Mouse (Mus musculus) heart, postnatal 4 days (tissue): ENCODE data around the gene Kbtbd6. TPM values are rescaled to one million over a fixed set of nuclear protein-coding genes. Genes with fewer than 3 reads are reported as not detected.
A peak's percentile ranks its signal among the peaks of the same experiment; 100 is the strongest.

Source experiments
- DNase-seq: peaks from one replicate; pipeline ENCODE4 v3.0.0; 2021
- total RNA-seq, 2 experiments: library from RNA; stranded (reverse); gene quantifications; 2 replicates each; pipeline ENCODE4 v1.2.3; 2021

Kbtbd6 gene
- total RNA-seq, 2 experiments from 2014 or later = 0.95 to 1.5 TPM

GRCm38 (mm10) chr14:79481339-79482151, 29.9 kb downstream of the Kbtbd6 start, which contains the start of gene Wbp4:
Wbp4 (minus strand) TSS chr14:79481520.
- DNase-seq = peak; percentile 95

DNA sequence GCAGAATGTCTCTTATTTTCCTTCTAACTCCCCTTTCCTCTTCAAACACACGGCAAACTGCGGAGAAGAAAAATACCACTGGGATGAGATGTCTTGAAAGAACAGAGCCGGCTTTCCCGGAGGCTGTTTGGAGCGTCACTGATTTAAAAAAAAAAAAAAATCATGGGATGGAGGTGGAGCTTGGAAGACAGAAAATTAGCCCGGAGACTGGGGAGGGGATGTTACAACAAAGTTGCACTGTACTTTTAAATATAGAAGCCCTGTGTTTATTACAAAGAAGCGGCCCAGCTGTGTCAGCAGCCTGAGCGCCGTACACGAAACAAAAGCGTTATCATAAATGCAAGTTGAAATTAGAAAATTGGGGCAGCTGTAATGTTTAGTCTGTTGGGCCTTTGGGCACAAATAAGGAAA, 30.6 kb downstream of the Kbtbd6 start:
- DNase-seq = peak; percentile 35

DNA sequence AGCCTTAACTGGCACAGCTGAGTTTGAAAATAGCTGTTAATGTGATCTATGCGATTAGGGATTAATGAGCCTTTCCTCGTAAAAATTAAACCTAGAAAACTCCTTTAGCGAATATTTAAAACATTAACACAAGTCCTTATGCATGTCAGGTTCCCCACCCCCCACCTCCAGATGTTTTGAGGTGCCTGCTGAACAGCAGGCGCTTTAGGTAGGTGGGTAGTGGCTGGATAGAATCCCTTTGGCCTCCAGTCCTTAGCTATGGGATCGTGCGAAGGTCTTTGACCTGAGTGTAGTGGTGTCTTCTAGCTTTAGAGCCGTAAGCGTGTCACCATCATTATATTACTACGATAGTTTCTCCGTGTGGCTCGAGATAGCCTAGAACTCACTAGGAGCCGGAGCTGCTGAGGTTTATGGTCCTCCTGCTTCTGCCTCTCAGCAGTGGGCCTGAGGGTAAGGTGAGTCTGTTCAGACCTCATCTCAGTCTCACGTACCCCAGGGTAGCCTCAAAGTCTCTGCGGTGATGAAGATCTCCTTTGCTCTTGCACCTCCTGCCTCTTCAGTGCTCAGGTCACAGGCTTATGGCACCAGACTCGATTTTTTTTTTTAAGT, 31.2 kb downstream of the Kbtbd6 start:
- DNase-seq = no peak

DNA sequence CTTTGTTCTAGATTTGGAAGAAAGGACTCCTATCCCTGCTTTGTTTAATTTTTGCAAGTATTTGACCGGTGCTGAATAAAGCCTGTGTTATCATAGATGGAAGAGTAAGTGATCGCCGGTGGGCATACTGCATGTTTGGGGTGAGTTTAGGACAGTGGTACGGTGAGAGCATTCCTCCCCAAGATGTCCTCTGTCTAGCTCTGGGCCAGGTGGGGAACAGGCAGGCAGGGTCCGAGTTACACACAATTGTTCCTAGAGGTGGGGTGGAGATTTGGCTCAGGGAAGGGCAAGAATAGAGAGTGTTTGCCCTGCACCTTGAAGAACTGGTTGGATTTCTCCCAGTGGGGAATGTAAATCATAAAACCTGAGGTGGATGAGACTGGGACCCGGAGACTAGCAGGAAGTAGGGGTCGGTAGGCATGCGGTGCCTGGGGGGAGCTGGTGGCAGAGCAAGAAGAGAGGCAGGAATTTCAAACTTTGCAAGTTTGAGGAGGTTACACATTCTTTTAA, 32.0 kb downstream of the Kbtbd6 start:
- DNase-seq = no peak

- DNase-seq = no peak
Measured at GRCm38 (mm10) chr14:79486617-79486992, 35.0 kb downstream of the Kbtbd6 start.

- DNase-seq = peak; percentile 37
Measured at GRCm38 (mm10) chr14:79486993-79487731, 35.5 kb downstream of the Kbtbd6 start.

GRCm38 (mm10) chr14:79488531-79488930, 36.9 kb downstream of the Kbtbd6 start:
- peak; percentile 32 for DNase-seq

GRCm38 (mm10) chr14:79489150-79489549, 37.5 kb downstream of the Kbtbd6 start:
- DNase-seq = no peak

DNA sequence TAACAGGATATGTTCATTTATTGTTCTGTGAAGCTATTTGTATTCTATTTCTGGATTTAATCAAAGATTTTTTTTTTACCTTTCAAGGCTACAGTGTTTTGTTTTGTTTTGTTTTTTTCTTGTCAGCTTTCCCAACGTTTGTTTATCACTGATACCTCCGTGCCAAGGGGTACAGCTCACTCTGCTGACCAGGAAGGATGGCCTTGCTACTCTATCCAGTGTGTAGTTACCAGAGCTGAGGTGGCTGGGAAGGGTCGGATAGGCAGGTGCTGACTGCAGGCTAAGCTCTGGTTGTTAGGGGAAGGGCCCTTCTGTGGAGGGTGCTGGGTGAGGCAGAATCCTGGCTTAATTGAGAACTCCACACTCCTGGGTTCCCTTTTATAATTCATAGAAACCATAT, 38.6 kb downstream of the Kbtbd6 start:
- DNase-seq = no peak

- no peak for DNase-seq
Measured at GRCm38 (mm10) chr14:79494349-79494748, 42.7 kb downstream of the Kbtbd6 start.

- no peak for DNase-seq
Measured at GRCm38 (mm10) chr14:79499326-79499725, 47.7 kb downstream of the Kbtbd6 start.

GRCm38 (mm10) chr14:79500756-79501155, 49.1 kb downstream of the Kbtbd6 start:
- DNase-seq = no peak

GRCm38 (mm10) chr14:79503371-79504075, 51.9 kb downstream of the Kbtbd6 start:
- DNase-seq = peak; percentile 65

Other genes with a start within 250 kb of the Kbtbd6 start
- not detected for gene Zfp957, start 204.5 kb upstream of the Kbtbd6 start, total RNA-seq
- 10 to 100 TPM; 26.6 to 29.1 TPM for gene Rgcc, start 150.2 kb upstream of the Kbtbd6 start, total RNA-seq
- 10 to 100 TPM; 14.9 to 15.0 TPM for gene Naa16, start 61.1 kb upstream of the Kbtbd6 start, total RNA-seq
- 1 to 10 TPM; 4.2 to 4.8 TPM for gene Mtrf1, start 54.1 kb upstream of the Kbtbd6 start, total RNA-seq
- gene Kbtbd7, start 25.3 kb upstream of the Kbtbd6 start, total RNA-seq = 10 to 100 TPM; 11.0 to 11.1 TPM
- 10 to 100 TPM; 20.3 to 22.5 TPM for gene Elf1, start 29.4 kb downstream of the Kbtbd6 start, total RNA-seq
- gene Wbp4, start 29.7 kb downstream of the Kbtbd6 start, total RNA-seq = 10 to 100 TPM; 24.7 to 25.8 TPM
- gene Sugt1, start 135.9 kb downstream of the Kbtbd6 start, total RNA-seq = 100 to 1,000 TPM in 1 of 2 experiments, 10 to 100 TPM in 1; 99.3 to 107 TPM
- under 1 TPM in 1 of 2 experiments, not detected in 1; 0.43 TPM for gene Cnmd, start 210.3 kb downstream of the Kbtbd6 start, total RNA-seq